Mouse (Mus musculus) lung, embryonic 16.5 days (tissue): ENCODE data around the gene Trpv4. TPM values are rescaled to one million over a fixed set of nuclear protein-coding genes. Genes with fewer than 3 reads are reported as not detected.

Source experiments
- ATAC-seq: fragments of 200-750 bp; cut with Nextera tagmentation; 2 replicates; pipeline ENCODE4 v1.8.0; 2017; ENCODE audit warnings: low read depth, mild to moderate bottlenecking, moderate library complexity
- H3K27ac ChIP-seq: fragments of 300-500 bp; sonication (generic); 2 replicates; pipeline ENCODE4 v1.5.1; 2014; ENCODE audit warnings: mild to moderate bottlenecking, control low read depth, low read length
- H3K27me3 ChIP-seq: fragments of 300-500 bp; sonication (generic); 2 replicates; pipeline ENCODE4 v1.6.1; 2014; ENCODE audit warnings: low read depth, low read length, mixed read lengths; ENCODE audit not compliant: control insufficient read depth, insufficient read depth
- H3K36me3 ChIP-seq: fragments of 300-500 bp; sonication (generic); 2 replicates; pipeline ENCODE4 v1.6.1; 2014; ENCODE audit warnings: low read length; ENCODE audit not compliant: control insufficient read depth, insufficient read depth
- H3K4me1 ChIP-seq: fragments of 300-500 bp; sonication (generic); replicated peaks from 2 replicates; pipeline ENCODE4 v1.6.1; 2014; ENCODE audit warnings: low read length, mixed read lengths; ENCODE audit not compliant: control insufficient read depth, insufficient read depth
- H3K4me2 ChIP-seq: fragments of 300-500 bp; sonication (generic); 2 replicates; pipeline ENCODE4 v1.6.1; 2014; ENCODE audit warnings: low read depth, low read length, control low read depth
- H3K4me3 ChIP-seq: fragments of 300-500 bp; sonication (generic); 2 replicates; pipeline ENCODE4 v1.5.1; 2014; ENCODE audit warnings: mild to moderate bottlenecking, low read length, control low read depth
- H3K9ac ChIP-seq: fragments of 300-500 bp; sonication (generic); 2 replicates; pipeline ENCODE4 v1.6.1; 2014; ENCODE audit warnings: low read length, control low read depth
- H3K9me3 ChIP-seq: fragments of 300-500 bp; sonication (generic); 2 replicates; pipeline ENCODE4 v1.6.1; 2016; ENCODE audit warnings: low read length; ENCODE audit not compliant: control insufficient read depth
- WGBS: fragments of 180-500 bp; shearing (Covaris S2); extraction: QIAGEN DNeasy Blood & Tissue Kit; methylation state at CpG from one replicate; pipeline ENCODE4 v1.1.7; 2014; 5-methylcytosine and 5-hydroxymethylcytosine counted together
- polyA plus RNA-seq: library from polyadenylated mRNA; unstranded; fragments of >200 nt; fragmentation: Nextera tagmentation; extraction: Ambion mirVana; gene quantifications from 2 replicates; pipeline ENCODE4 v1.2.1, GENCODE M21; 2015

The Trpv4 gene
- polyA plus RNA-seq, 1 experiment from 2014 or later, result 2.9 TPM

- Histone ChIP-seq H3K4me2 (no peak overlapping the region), H3K4me1 (peaks cover 45% of the 10 kb centered on the region), H3K27ac (no peak overlapping the region), H3K4me3 (no peak overlapping the region), H3K27me3 (no peaks in the 10 kb centered on the region), H3K9me3 (no peaks in the 10 kb centered on the region), H3K36me3 (no peaks in the 10 kb centered on the region), H3K9ac (no peak overlapping the region)
- ATAC-seq, result no peak
- 14% methylated on average over 6 of the region's 6 CpGs for WGBS
These were observed 60.6 kb downstream of the Trpv4 start for GRCm38 (mm10) chr5:114597652-114598051.

- peaks cover 47% of the 10 kb centered on the region for H3K4me1 ChIP-seq
- no peak overlapping the region for H3K4me2 ChIP-seq
- H3K9ac ChIP-seq, result no peak overlapping the region
- H3K36me3 ChIP-seq, result no peaks in the 10 kb centered on the region
- WGBS, result 28% methylated on average over 8 of the region's 8 CpGs
- H3K4me3 ChIP-seq, result no peak overlapping the region
- no peak overlapping the region for H3K27ac ChIP-seq
- H3K27me3 ChIP-seq, result no peaks in the 10 kb centered on the region
- ATAC-seq, result no peak
- H3K9me3 ChIP-seq, result no peaks in the 10 kb centered on the region
These were observed 61.0 kb downstream of the Trpv4 start for GRCm38 (mm10) chr5:114597222-114597621.

GRCm38 (mm10) chr5:114596604-114597003 lies 61.6 kb downstream of the Trpv4 start:
- Histone ChIP-seq H3K4me3 (no peak overlapping the region), H3K4me2 (no peak overlapping the region), H3K9me3 (no peaks in the 10 kb centered on the region), H3K9ac (no peak overlapping the region), H3K36me3 (no peaks in the 10 kb centered on the region), H3K4me1 (peaks cover 51% of the 10 kb centered on the region), H3K27ac (peak overlapping the region; percentile 38; the same call in 1 of the 2 replicates), H3K27me3 (no peaks in the 10 kb centered on the region)
- WGBS, result 20% methylated on average over 10 of the region's 10 CpGs
- peak; percentile 18 for ATAC-seq

- no peaks in the 10 kb centered on the region for H3K36me3 ChIP-seq
- 9% methylated on average over 15 of the region's 15 CpGs for WGBS
- no peaks in the 10 kb centered on the region for H3K9me3 ChIP-seq
- peak overlapping the region; percentile 99 for H3K27ac ChIP-seq
- peak overlapping the region; percentile 55 for H3K9ac ChIP-seq
- peak overlapping the region; percentile 40 for H3K4me2 ChIP-seq
- no peaks in the 10 kb centered on the region for H3K27me3 ChIP-seq
- peaks cover 69% of the 10 kb centered on the region for H3K4me1 ChIP-seq
- ATAC-seq, result peak; percentile 87
- no peak overlapping the region for H3K4me3 ChIP-seq
These were observed 63.4 kb downstream of the Trpv4 start for GRCm38 (mm10) chr5:114594741-114595241.

- 48% methylated on average over 5 of the region's 5 CpGs for WGBS
- H3K4me1 ChIP-seq, result peaks cover 78% of the 10 kb centered on the region
- H3K36me3 ChIP-seq, result no peaks in the 10 kb centered on the region
- no peaks in the 10 kb centered on the region for H3K27me3 ChIP-seq
- peak overlapping the region; percentile 55; the same call in 1 of the 2 replicates for H3K9ac ChIP-seq
- ATAC-seq, result no peak
- peak overlapping the region; percentile 99 for H3K27ac ChIP-seq
- H3K9me3 ChIP-seq, result no peaks in the 10 kb centered on the region
- H3K4me3 ChIP-seq, result no peak overlapping the region
- no peak overlapping the region for H3K4me2 ChIP-seq
These were observed 64.3 kb downstream of the Trpv4 start for GRCm38 (mm10) chr5:114593949-114594348.

DNA sequence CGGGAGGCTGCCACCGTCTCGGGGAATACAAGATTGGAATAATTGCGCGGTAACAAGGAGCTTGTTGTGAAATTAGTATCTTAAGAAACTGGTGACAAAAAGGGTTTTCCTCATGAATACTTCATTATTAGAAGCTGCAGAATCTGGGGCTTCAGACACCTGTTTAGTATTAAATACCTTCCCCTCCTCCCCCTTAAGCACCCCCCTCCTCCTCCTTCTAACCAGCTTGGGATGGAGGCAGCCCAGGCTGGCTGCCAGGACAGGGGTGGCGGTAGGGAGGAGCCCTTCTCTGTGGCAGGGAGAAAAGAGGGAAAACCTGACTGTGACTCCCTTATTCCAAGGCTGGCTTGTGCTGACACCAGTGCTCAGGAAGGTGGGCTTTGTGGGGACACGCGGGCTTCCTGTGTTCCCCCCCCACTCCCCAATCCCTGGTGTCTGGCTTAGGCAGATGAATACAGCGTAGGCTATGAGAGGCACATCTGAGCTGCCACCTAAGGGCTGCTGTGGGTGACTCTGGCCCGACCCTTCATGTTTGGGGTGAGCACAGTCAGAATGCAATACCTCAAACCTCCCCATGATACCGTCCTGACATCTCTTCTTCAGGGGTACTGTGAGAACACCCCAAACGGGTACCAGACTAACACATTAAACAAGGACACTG lies 64.9 kb downstream of the Trpv4 start:
- H3K4me2 ChIP-seq, result no peak overlapping the region
- H3K27ac ChIP-seq, result no peak overlapping the region
- 62% methylated on average over 12 of the region's 12 CpGs for WGBS

GRCm38 (mm10) chr5:114592463-114593160 lies 65.6 kb downstream of the Trpv4 start:
- no peak for ATAC-seq

More for the DNA sequence above, 64.9 kb downstream of the Trpv4 start:
- H3K9ac ChIP-seq, result no peak overlapping the region
- H3K4me1 ChIP-seq, result peaks cover 79% of the 10 kb centered on the region
- no peak for ATAC-seq
- no peaks in the 10 kb centered on the region for H3K9me3 ChIP-seq
- H3K4me3 ChIP-seq, result no peak overlapping the region
- H3K36me3 ChIP-seq, result no peaks in the 10 kb centered on the region
- no peaks in the 10 kb centered on the region for H3K27me3 ChIP-seq

GRCm38 (mm10) chr5:114591151-114591561 lies 67.1 kb downstream of the Trpv4 start:
- peak; percentile 13 for ATAC-seq
- 12% methylated on average over 15 of the region's 15 CpGs for WGBS

More at GRCm38 (mm10) chr5:114592463-114593160, 65.6 kb downstream of the Trpv4 start:
- no peaks in the 10 kb centered on the region for H3K9me3 ChIP-seq
- no peak overlapping the region for H3K27ac ChIP-seq
- no peaks in the 10 kb centered on the region for H3K27me3 ChIP-seq
- no peak overlapping the region for H3K4me3 ChIP-seq
- no peaks in the 10 kb centered on the region for H3K36me3 ChIP-seq
- no peak overlapping the region for H3K4me2 ChIP-seq
- H3K9ac ChIP-seq, result no peak overlapping the region
- WGBS, result 62% methylated on average over 19 of the region's 19 CpGs
- peaks cover 77% of the 10 kb centered on the region for H3K4me1 ChIP-seq

More at GRCm38 (mm10) chr5:114591151-114591561, 67.1 kb downstream of the Trpv4 start:
- Histone ChIP-seq H3K4me2 (peak overlapping the region; percentile 22; the same call in 1 of the 2 replicates), H3K4me1 (peaks cover 63% of the 10 kb centered on the region), H3K9ac (0 out of 2 replicates have a peak overlapping the region, but pooled peaks have one; percentile 17), H3K27ac (peak overlapping the region; percentile 56), H3K9me3 (no peaks in the 10 kb centered on the region), H3K36me3 (no peaks in the 10 kb centered on the region), H3K27me3 (no peaks in the 10 kb centered on the region), H3K4me3 (no peak overlapping the region)
